Mouse (Mus musculus): ENCODE measurements at regions not wholly inside any gene's neighbourhood (a gene's known extent, or its start where the extent isn't known, plus 50 kb on each side); places are given as distances from the start of the nearest gene placed in this dataset.

DNA sequence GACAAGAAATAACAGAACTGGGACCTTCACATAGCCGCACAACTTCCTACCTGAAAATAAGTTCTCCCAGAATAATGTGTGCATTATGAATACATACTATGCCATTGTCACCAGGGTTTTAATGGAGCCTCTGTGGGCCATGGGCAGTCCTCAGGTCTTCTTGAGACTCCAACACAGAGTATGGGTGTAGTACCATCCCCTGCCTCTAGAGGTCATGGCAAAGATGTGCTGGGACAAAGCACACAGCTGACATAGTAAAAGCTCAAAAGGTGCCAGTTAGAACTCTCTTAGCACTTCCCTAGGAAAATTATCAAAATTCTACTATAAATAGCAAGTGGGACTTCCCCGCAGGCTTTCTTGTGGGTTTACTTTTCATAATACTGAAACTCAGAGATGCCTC lies 179.5 kb downstream of the Pdcd6ip start:
- Histone ChIP-seq H3K4me3 (replicated peaks; ENCODE audit: low read depth, low read length) (no peak overlapping the region), H3K9me3 (ENCODE audit: control insufficient read depth, low read length) (no peaks in the 10 kb centered on the region), H3K36me3 (ENCODE audit: control insufficient read depth, insufficient read depth, low read length) (no peaks in the 10 kb centered on the region), H3K27me3 (ENCODE audit: control insufficient read depth, insufficient read depth, low read length) (no peaks in the 10 kb centered on the region), H3K27ac (replicated peaks; ENCODE audit: low read depth, low read length) (no peak overlapping the region), H3K4me1 (ENCODE audit: control insufficient read depth, insufficient read depth, low read length) (no peaks in the 10 kb centered on the region), H3K9ac (replicated peaks; ENCODE audit: low read length) (no peak overlapping the region), H3K4me2 (ENCODE audit: low read length) (no peak overlapping the region)
- ATAC-seq (ENCODE audit: low FRiP score, low TSS enrichment) (no peak), DNase-seq (peak; percentile 52)
- 87% methylated on average over 2 of the region's 2 CpGs for WGBS

DNA sequence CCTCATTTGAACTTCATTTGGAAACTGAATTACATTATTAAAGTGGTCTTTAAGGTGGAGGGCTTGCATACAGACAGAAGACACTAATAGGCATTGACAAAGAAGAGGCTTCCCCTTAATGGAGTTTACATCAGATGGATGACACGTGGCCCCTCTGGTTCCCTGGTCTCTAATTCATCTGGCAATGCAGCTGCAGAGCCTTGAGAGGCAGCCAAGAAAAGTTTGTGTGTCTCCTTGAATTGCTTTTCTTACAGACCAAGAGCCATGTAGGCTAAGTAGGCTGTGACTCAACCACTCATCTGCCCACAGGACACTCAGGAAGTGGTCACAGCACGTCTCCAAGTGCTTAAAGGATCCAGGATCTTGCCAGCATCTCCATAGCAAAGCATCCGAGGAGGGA lies 183.8 kb downstream of the Pdcd6ip start:
- 80% methylated on average over 3 of the region's 3 CpGs for WGBS

DNA sequence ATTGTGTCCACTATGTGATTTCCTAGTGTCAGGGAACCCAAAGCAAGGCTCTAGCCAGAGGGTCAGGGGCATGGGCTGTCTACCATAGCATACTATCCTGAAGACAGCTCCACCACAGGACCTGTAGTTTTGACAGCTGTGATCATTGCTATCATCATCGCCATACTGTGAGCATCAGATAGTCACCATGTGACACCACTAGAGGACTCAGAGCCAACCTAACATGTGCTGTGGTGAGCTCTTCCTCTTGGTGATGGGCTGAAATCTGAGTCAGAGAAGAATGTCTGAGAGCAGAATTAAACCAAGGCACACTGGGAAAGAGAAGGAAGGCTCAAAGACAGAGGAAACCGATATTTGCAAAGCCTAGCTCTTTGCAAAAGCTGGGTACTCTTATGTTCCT lies 184.9 kb downstream of the Pdcd6ip start:
- DNase-seq: no peak
- no peak overlapping the region for H3K9ac ChIP-seq (replicated peaks; ENCODE audit: low read length)
- no peak overlapping the region for H3K4me2 ChIP-seq (ENCODE audit: low read length)
- H3K4me3 ChIP-seq (replicated peaks; ENCODE audit: low read depth, low read length): no peak overlapping the region
- H3K9me3 ChIP-seq (ENCODE audit: control insufficient read depth, low read length): no peaks in the 10 kb centered on the region
- no peak for ATAC-seq (ENCODE audit: low FRiP score, low TSS enrichment)
- WGBS: 92% methylated on average over 2 of the region's 2 CpGs
- no peaks in the 10 kb centered on the region for H3K36me3 ChIP-seq (ENCODE audit: control insufficient read depth, insufficient read depth, low read length)
- no peak overlapping the region for H3K27ac ChIP-seq (replicated peaks; ENCODE audit: low read depth, low read length)
- no peaks in the 10 kb centered on the region for H3K4me1 ChIP-seq (ENCODE audit: control insufficient read depth, insufficient read depth, low read length)
- no peaks in the 10 kb centered on the region for H3K27me3 ChIP-seq (ENCODE audit: control insufficient read depth, insufficient read depth, low read length)

More for the DNA sequence above, 183.8 kb downstream of the Pdcd6ip start:
- Histone ChIP-seq H3K27ac (replicated peaks; ENCODE audit: low read depth, low read length) (no peak overlapping the region), H3K27me3 (ENCODE audit: control insufficient read depth, insufficient read depth, low read length) (no peaks in the 10 kb centered on the region), H3K4me3 (replicated peaks; ENCODE audit: low read depth, low read length) (no peak overlapping the region), H3K9ac (replicated peaks; ENCODE audit: low read length) (no peak overlapping the region), H3K9me3 (ENCODE audit: control insufficient read depth, low read length) (no peaks in the 10 kb centered on the region), H3K4me1 (ENCODE audit: control insufficient read depth, insufficient read depth, low read length) (no peaks in the 10 kb centered on the region), H3K4me2 (ENCODE audit: low read length) (no peak overlapping the region), H3K36me3 (ENCODE audit: control insufficient read depth, insufficient read depth, low read length) (no peaks in the 10 kb centered on the region)
- DNase-seq (no peak), ATAC-seq (ENCODE audit: low FRiP score, low TSS enrichment) (no peak)

DNA sequence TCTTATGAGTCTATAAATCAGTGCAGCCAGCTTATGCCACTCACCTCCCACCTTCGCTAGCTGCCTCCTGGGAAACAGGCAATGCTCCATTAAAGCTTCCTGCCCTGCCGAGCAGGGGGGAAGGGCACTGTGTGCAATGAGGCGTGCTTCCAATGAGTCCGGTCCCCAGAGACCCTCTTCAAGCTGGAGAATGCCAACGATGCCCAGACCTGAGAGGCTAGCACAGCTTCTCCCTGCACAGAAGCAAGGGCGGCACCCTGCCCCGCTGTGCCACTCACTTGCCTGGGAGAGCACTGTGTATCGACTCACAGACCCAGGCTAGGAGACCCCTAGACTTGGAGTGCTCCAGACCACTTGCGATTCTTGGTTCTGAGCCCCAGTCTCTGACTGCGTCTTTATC lies 188.3 kb downstream of the Pdcd6ip start:
- no peak overlapping the region for H3K4me3 ChIP-seq (replicated peaks; ENCODE audit: low read depth, low read length)
- no peak for ATAC-seq (ENCODE audit: low FRiP score, low TSS enrichment)
- H3K27ac ChIP-seq (replicated peaks; ENCODE audit: low read depth, low read length): no peak overlapping the region
- peak; percentile 35 for DNase-seq
- no peaks in the 10 kb centered on the region for H3K36me3 ChIP-seq (ENCODE audit: control insufficient read depth, insufficient read depth, low read length)
- 57% methylated on average over 10 of the region's 10 CpGs for WGBS
- H3K9me3 ChIP-seq (ENCODE audit: control insufficient read depth, low read length): no peaks in the 10 kb centered on the region
- no peaks in the 10 kb centered on the region for H3K27me3 ChIP-seq (ENCODE audit: control insufficient read depth, insufficient read depth, low read length)
- H3K4me2 ChIP-seq (ENCODE audit: low read length): no peak overlapping the region
- no peaks in the 10 kb centered on the region for H3K4me1 ChIP-seq (ENCODE audit: control insufficient read depth, insufficient read depth, low read length)
- no peak overlapping the region for H3K9ac ChIP-seq (replicated peaks; ENCODE audit: low read length)

DNA sequence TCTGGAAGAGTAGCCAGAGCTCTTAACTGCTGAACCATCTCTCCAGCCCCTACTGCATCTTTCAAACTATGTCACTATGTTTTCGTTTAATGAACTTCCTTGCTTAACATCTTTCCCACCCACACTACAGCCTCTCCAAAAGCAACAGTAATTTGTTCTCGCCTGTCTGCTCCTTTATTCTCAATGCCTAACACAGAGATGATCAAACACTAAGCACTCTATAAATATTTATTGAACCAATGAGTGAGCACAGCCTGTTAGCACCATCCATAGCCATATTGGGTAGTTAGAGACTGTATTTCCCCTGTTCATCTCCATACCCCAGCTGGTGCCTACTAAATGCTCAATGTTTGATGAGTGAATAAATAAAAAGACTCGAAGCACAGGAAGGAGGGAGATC lies 189.6 kb downstream of the Pdcd6ip start:
- WGBS: 72% methylated on average over 3 of the region's 3 CpGs
- Histone ChIP-seq H3K27ac (replicated peaks; ENCODE audit: low read depth, low read length) (no peak overlapping the region), H3K4me2 (ENCODE audit: low read length) (no peak overlapping the region), H3K4me3 (replicated peaks; ENCODE audit: low read depth, low read length) (no peak overlapping the region), H3K36me3 (ENCODE audit: control insufficient read depth, insufficient read depth, low read length) (no peaks in the 10 kb centered on the region), H3K9ac (replicated peaks; ENCODE audit: low read length) (no peak overlapping the region), H3K27me3 (ENCODE audit: control insufficient read depth, insufficient read depth, low read length) (no peaks in the 10 kb centered on the region), H3K9me3 (ENCODE audit: control insufficient read depth, low read length) (no peaks in the 10 kb centered on the region), H3K4me1 (ENCODE audit: control insufficient read depth, insufficient read depth, low read length) (no peaks in the 10 kb centered on the region)
- DNase-seq (no peak), ATAC-seq (ENCODE audit: low FRiP score, low TSS enrichment) (no peak)

DNA sequence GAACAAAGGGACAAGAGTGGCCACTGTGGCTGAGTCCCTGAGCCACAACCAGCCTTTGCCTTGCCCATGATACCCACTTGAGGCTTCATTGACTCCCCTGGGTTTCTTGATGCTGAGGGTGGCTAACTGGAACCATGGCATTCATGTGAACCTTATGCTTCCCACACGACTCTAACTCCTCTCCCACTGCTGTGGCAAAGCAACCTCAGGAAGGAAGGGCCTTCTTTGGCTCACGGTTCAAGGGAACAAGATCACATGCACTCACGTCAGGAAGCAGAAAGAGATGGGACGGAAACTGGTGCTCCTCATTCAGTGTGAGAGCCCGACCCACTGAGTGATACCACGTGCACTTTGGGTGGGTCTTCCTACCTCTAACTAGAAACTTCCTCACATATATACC lies 190.3 kb downstream of the Pdcd6ip start:
- WGBS: 93% methylated on average over 6 of the region's 6 CpGs
- no peak for DNase-seq

DNA sequence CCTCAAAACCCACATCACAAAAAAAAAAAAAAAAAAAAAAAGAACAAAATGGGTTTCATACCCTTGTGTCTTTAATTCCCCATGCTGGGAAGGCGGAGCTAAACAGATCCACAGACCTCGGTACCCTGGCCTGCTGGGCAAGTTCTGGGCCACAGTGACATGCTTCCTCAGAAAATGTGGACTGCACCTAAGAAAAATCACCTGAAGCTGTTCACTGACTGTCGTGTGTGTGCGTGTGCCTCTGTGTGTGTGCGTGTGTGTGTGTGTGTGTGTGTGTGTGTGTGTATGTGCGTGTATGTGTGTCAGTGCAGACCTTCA lies 192.4 kb downstream of the Pdcd6ip start:
- Histone ChIP-seq H3K4me2 (ENCODE audit: low read length) (no peak overlapping the region), H3K36me3 (ENCODE audit: control insufficient read depth, insufficient read depth, low read length) (no peaks in the 10 kb centered on the region), H3K27ac (replicated peaks; ENCODE audit: low read depth, low read length) (no peak overlapping the region), H3K9me3 (ENCODE audit: control insufficient read depth, low read length) (no peaks in the 10 kb centered on the region), H3K4me1 (ENCODE audit: control insufficient read depth, insufficient read depth, low read length) (no peaks in the 10 kb centered on the region), H3K4me3 (replicated peaks; ENCODE audit: low read depth, low read length) (no peak overlapping the region), H3K9ac (replicated peaks; ENCODE audit: low read length) (no peak overlapping the region), H3K27me3 (ENCODE audit: control insufficient read depth, insufficient read depth, low read length) (no peaks in the 10 kb centered on the region)
- no peak for DNase-seq
- ATAC-seq (ENCODE audit: low FRiP score, low TSS enrichment): no peak
- 75% methylated on average over 6 of the region's 6 CpGs for WGBS

More for the DNA sequence above, 190.3 kb downstream of the Pdcd6ip start:
- ATAC-seq (ENCODE audit: low FRiP score, low TSS enrichment): no peak
- H3K4me2 ChIP-seq (ENCODE audit: low read length): no peak overlapping the region
- H3K9ac ChIP-seq (replicated peaks; ENCODE audit: low read length): no peak overlapping the region
- no peak overlapping the region for H3K4me3 ChIP-seq (replicated peaks; ENCODE audit: low read depth, low read length)
- no peak overlapping the region for H3K27ac ChIP-seq (replicated peaks; ENCODE audit: low read depth, low read length)
- H3K27me3 ChIP-seq (ENCODE audit: control insufficient read depth, insufficient read depth, low read length): no peaks in the 10 kb centered on the region
- no peaks in the 10 kb centered on the region for H3K4me1 ChIP-seq (ENCODE audit: control insufficient read depth, insufficient read depth, low read length)
- no peaks in the 10 kb centered on the region for H3K36me3 ChIP-seq (ENCODE audit: control insufficient read depth, insufficient read depth, low read length)
- no peaks in the 10 kb centered on the region for H3K9me3 ChIP-seq (ENCODE audit: control insufficient read depth, low read length)

DNA sequence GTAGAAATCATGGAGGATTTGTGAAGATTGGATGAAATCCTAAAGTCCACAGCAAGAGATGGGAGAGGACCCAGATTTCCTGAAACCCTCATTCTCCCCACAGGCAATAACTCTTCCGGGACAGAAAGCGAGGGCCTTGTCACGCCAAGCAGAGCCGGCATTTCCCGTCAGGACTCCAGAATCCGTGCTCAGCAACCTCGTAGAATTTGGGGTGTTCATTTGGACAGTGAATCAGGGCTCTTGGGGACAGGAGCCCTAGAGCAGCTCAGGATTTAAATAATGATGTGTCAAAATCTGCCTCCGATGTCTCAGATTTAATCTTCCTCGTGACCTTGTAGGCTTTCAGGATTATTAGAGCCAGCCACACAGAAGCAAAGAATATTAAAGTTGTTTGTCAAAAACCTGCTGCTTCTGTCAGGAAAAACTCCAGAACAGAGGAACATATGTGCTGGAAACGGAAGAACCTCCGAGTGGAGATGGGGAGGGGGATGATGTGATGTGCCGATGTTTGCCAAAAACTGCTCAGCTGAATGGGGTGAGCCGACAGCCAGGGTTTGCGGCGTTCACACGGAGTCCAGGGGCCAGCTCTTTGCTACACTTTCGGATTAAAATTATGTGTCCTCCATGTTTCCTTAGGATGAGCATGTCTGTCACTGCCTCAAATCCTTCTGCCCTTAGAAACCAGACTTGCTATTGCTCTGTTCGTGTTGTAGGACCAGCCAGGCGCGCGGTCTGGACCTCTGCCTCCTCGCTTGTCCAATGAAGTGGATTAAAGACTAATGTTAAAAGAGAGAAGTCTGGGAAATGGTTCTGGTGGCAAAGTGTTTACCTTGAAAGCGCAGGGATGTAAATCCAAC lies 193.0 kb downstream of the Pdcd6ip start:
- no peak overlapping the region for H3K4me3 ChIP-seq (replicated peaks; ENCODE audit: low read depth, low read length)
- no peaks in the 10 kb centered on the region for H3K36me3 ChIP-seq (ENCODE audit: control insufficient read depth, insufficient read depth, low read length)
- H3K9me3 ChIP-seq (ENCODE audit: control insufficient read depth, low read length): no peaks in the 10 kb centered on the region
- DNase-seq (no peak), ATAC-seq (ENCODE audit: low FRiP score, low TSS enrichment) (no peak)
- WGBS: 75% methylated on average over 23 of the region's 23 CpGs
- no peaks in the 10 kb centered on the region for H3K4me1 ChIP-seq (ENCODE audit: control insufficient read depth, insufficient read depth, low read length)
- no peak overlapping the region for H3K9ac ChIP-seq (replicated peaks; ENCODE audit: low read length)
- H3K27ac ChIP-seq (replicated peaks; ENCODE audit: low read depth, low read length): no peak overlapping the region
- no peaks in the 10 kb centered on the region for H3K27me3 ChIP-seq (ENCODE audit: control insufficient read depth, insufficient read depth, low read length)
- no peak overlapping the region for H3K4me2 ChIP-seq (ENCODE audit: low read length)

DNA sequence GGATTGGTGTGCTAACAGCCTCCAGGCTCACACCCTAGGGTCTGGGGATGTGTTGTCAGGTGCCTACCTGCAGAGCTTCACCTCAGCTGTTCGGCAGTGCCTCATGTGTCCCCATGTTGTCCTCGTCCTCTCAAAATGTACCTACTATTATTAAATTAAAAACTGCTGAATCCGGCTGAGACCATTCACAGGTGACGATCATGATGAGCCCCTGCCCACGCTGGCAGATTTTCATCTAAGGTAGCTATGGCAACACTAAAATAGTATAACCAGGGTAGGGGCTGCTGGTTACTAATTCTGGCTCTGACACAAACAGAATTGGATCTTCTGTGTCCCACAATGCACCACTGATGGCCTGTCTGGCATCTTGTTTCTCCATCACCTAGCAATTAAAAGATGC lies 196.8 kb downstream of the Pdcd6ip start:
- no peaks in the 10 kb centered on the region for H3K9me3 ChIP-seq (ENCODE audit: control insufficient read depth, low read length)
- H3K27ac ChIP-seq (replicated peaks; ENCODE audit: low read depth, low read length): no peak overlapping the region
- no peaks in the 10 kb centered on the region for H3K36me3 ChIP-seq (ENCODE audit: control insufficient read depth, insufficient read depth, low read length)
- DNase-seq (no peak), ATAC-seq (ENCODE audit: low FRiP score, low TSS enrichment) (no peak)
- 90% methylated on average over 5 of the region's 5 CpGs for WGBS
- H3K9ac ChIP-seq (replicated peaks; ENCODE audit: low read length): no peak overlapping the region
- H3K27me3 ChIP-seq (ENCODE audit: control insufficient read depth, insufficient read depth, low read length): no peaks in the 10 kb centered on the region
- no peak overlapping the region for H3K4me2 ChIP-seq (ENCODE audit: low read length)
- H3K4me3 ChIP-seq (replicated peaks; ENCODE audit: low read depth, low read length): no peak overlapping the region
- peaks cover 9% of the 10 kb centered on the region for H3K4me1 ChIP-seq (ENCODE audit: control insufficient read depth, insufficient read depth, low read length)

All from midbrain, embryonic 14.5 days (tissue).